Mouse (Mus musculus) lung, postnatal 14 days (tissue): Measurements from ENCODE around the gene Gabarapl2.

ENCODE experiments used
- DNase-seq: peaks from one replicate; pipeline ENCODE4 v3.0.0; 2021

The Gabarapl2 gene

GRCm38 (mm10) chr8:111974138-111974537 is 33.6 kb downstream of the Gabarapl2 start:
- DNase-seq = no peak

- DNase-seq = no peak
Observed at GRCm38 (mm10) chr8:111975706-111976105, 35.2 kb downstream of the Gabarapl2 start.

- no peak for DNase-seq
Observed at GRCm38 (mm10) chr8:111976326-111976725, 35.8 kb downstream of the Gabarapl2 start.

- DNase-seq = no peak
Observed at GRCm38 (mm10) chr8:111978147-111978546, 37.6 kb downstream of the Gabarapl2 start.

GRCm38 (mm10) chr8:111982116-111982515 is 41.6 kb downstream of the Gabarapl2 start:
- peak; percentile 15 for DNase-seq

GRCm38 (mm10) chr8:111984511-111984910 is 44.0 kb downstream of the Gabarapl2 start:
- DNase-seq = no peak

- DNase-seq = peak; percentile 86
Observed at GRCm38 (mm10) chr8:111989911-111990310, 49.4 kb downstream of the Gabarapl2 start.

GRCm38 (mm10) chr8:111991278-111991677 is 50.8 kb downstream of the Gabarapl2 start:
- DNase-seq = no peak

- peak; percentile 88 for DNase-seq
Observed at GRCm38 (mm10) chr8:111992013-111992702, 51.7 kb downstream of the Gabarapl2 start, which contains the start of gene Adat1. Gene Adat1, minus strand, starts transcription at chr8:111992302.

- DNase-seq = no peak
Observed at GRCm38 (mm10) chr8:111992703-111993039, 52.2 kb downstream of the Gabarapl2 start.
